Mouse (Mus musculus): ENCODE data around the gene Glrx5. TPM values are rescaled to one million over a fixed set of nuclear protein-coding genes. Genes with fewer than 3 reads are reported as not detected.

Glrx5 gene
- polyA plus RNA-seq (2015; fragmentation: Nextera tagmentation; extraction: Ambion mirVana): 121 and 150 TPM in 2 replicates

DNA sequence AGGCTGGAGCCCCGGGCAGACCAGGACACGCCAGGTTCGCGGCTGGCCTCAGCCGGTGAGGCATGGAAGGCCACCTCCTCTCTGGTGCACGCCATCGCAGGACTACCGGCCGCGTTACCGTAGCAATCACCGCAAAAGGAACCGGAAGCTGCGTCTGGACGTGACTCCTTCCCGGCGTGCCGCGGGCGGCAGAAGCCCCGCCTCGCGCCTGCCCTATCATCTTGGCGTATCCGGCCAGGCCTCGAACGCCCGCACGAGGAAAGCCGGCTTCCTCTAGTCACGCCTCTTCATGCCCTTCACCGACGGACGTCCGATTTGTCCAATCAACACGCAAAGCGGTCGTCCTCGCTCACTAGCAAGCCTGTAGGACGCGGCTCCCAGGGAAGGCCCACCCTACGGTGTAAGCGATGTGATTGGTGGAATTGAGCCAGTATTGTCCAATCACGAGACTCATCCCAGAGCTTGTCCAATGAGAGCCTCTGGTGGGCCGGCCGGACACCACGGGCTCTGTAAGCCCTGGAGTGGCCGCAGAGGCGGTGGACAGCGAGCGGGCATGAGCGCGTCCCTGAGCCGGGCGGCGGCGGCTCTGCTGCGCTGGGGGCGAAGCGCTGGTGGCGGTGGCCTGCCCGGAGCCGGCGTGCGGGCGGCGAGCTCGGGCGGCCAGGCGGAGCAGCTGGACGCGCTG is at the start of gene Glrx5:
Glrx5 (plus strand) TSS at position 542 of the 685 bp plus-strand sequence.
- no peaks in the 10 kb centered on the region for H3K36me3 ChIP-seq (ENCODE audit: control insufficient read depth, insufficient read depth, low read length)
- H3K4me3 ChIP-seq (replicated peaks; ENCODE audit: low read length): peak within 1 kb of the TSS; percentile 94
- WGBS: under 1% methylated on average over 72 of the region's 72 CpGs
- peak within 1 kb of the TSS; percentile 74; the same call in 1 of the 2 replicates for H3K27ac ChIP-seq (ENCODE audit: low read length)
- H3K4me2 ChIP-seq (ENCODE audit: low read depth, low read length): peak within 1 kb of the TSS; percentile 93
- H3K9me3 ChIP-seq (replicated peaks; ENCODE audit: control insufficient read depth, low read length): no peaks in the 10 kb centered on the region
- no peaks in the 10 kb centered on the region for H3K27me3 ChIP-seq (ENCODE audit: control insufficient read depth, insufficient read depth, low read length)
- H3K9ac ChIP-seq (ENCODE audit: low read length): peak within 1 kb of the TSS; percentile 89
- peaks cover 31% of the 10 kb centered on the region for H3K4me1 ChIP-seq (ENCODE audit: control insufficient read depth, insufficient read depth, low read length)
- peak; percentile 99 for ATAC-seq (ENCODE audit: insufficient read depth, low FRiP score)

DNA sequence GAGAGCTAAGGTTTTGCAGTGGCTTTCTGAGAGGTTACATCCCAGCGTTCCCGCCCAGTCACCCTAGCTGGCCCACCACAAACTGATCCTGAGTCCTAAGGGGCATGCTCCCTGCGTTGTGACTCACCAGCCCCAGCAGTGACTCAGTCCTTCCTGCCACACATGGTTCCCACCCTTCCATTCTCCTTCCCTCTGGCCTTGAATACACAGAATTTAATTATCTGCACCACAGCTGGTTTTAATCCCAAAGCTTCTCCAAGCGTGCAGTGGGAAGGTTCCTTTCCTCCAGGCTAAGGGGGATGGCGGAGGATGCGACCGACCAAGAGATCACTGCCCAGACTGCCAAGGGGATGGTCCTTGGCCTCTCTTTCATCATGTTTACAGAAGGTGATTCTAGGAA is 49.0 kb upstream of the Glrx5 start:
- Histone ChIP-seq H3K4me1 (ENCODE audit: control insufficient read depth, insufficient read depth, low read length) (peaks cover 6% of the 10 kb centered on the region), H3K4me3 (replicated peaks; ENCODE audit: low read length) (no peak overlapping the region), H3K4me2 (ENCODE audit: low read depth, low read length) (no peak overlapping the region), H3K27me3 (ENCODE audit: control insufficient read depth, insufficient read depth, low read length) (no peaks in the 10 kb centered on the region), H3K27ac (ENCODE audit: low read length) (no peak overlapping the region), H3K9ac (ENCODE audit: low read length) (no peak overlapping the region), H3K9me3 (replicated peaks; ENCODE audit: control insufficient read depth, low read length) (no peaks in the 10 kb centered on the region), H3K36me3 (ENCODE audit: control insufficient read depth, insufficient read depth, low read length) (no peaks in the 10 kb centered on the region)
- ATAC-seq (ENCODE audit: insufficient read depth, low FRiP score): peak; percentile 58; the same call in 1 of the 2 replicates
- 44% methylated on average over 7 of the region's 7 CpGs for WGBS

DNA sequence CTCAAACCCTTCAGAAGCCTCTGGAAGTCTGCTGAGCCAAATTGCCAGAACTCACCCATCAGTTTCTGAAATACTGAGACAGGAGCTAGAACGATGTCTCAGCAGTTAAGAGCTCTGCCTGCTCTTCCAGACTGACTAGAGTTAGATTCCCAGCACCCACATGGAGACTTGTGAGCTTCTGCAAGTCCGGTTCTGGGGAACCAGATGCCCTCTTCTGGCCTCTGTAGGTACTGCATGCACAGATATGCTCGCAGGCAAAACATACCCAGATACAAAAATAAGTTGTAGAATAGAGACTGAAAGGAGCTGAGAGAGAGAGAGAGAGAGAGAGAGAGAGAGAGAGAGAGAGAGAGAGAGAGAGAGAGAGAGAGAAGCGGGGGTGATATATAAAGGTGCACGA is 47.4 kb upstream of the Glrx5 start:
- H3K27me3 ChIP-seq (ENCODE audit: control insufficient read depth, insufficient read depth, low read length): no peaks in the 10 kb centered on the region
- no peaks in the 10 kb centered on the region for H3K36me3 ChIP-seq (ENCODE audit: control insufficient read depth, insufficient read depth, low read length)
- H3K27ac ChIP-seq (ENCODE audit: low read length): no peak overlapping the region
- H3K4me2 ChIP-seq (ENCODE audit: low read depth, low read length): no peak overlapping the region
- no peaks in the 10 kb centered on the region; the same call in 1 of the 2 replicates for H3K4me1 ChIP-seq (ENCODE audit: control insufficient read depth, insufficient read depth, low read length)
- H3K9ac ChIP-seq (ENCODE audit: low read length): no peak overlapping the region
- 78% methylated on average over 5 of the region's 5 CpGs for WGBS
- no peaks in the 10 kb centered on the region for H3K9me3 ChIP-seq (replicated peaks; ENCODE audit: control insufficient read depth, low read length)
- no peak overlapping the region for H3K4me3 ChIP-seq (replicated peaks; ENCODE audit: low read length)
- ATAC-seq (ENCODE audit: insufficient read depth, low FRiP score): no peak

DNA sequence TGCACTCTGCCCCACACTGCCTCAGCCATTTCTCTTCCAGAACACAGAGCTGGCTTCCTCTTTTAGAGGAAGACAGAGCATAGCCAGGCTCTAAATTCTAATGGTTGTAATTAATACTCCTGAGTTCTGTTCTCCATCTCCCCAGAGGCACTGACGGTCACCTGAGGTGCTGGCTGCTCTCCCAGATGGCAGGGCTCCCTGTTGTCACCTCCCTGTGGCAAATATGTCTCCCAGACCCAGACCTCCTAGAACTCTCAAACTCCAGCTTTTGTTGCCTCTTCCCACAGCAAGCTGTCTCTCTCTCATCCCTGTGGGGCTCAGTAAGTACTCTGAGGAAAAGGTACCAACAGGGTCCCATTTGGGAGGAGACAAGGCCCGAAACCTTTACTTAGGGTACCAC is 46.5 kb upstream of the Glrx5 start:
- H3K4me2 ChIP-seq (ENCODE audit: low read depth, low read length): no peak overlapping the region
- H3K27ac ChIP-seq (ENCODE audit: low read length): no peak overlapping the region
- ATAC-seq (ENCODE audit: insufficient read depth, low FRiP score): no peak
- no peaks in the 10 kb centered on the region; the same call in 1 of the 2 replicates for H3K4me1 ChIP-seq (ENCODE audit: control insufficient read depth, insufficient read depth, low read length)
- no peaks in the 10 kb centered on the region for H3K9me3 ChIP-seq (replicated peaks; ENCODE audit: control insufficient read depth, low read length)
- H3K9ac ChIP-seq (ENCODE audit: low read length): no peak overlapping the region
- WGBS: 83% methylated on average over 2 of the region's 2 CpGs
- H3K27me3 ChIP-seq (ENCODE audit: control insufficient read depth, insufficient read depth, low read length): no peaks in the 10 kb centered on the region
- no peaks in the 10 kb centered on the region for H3K36me3 ChIP-seq (ENCODE audit: control insufficient read depth, insufficient read depth, low read length)
- H3K4me3 ChIP-seq (replicated peaks; ENCODE audit: low read length): no peak overlapping the region

DNA sequence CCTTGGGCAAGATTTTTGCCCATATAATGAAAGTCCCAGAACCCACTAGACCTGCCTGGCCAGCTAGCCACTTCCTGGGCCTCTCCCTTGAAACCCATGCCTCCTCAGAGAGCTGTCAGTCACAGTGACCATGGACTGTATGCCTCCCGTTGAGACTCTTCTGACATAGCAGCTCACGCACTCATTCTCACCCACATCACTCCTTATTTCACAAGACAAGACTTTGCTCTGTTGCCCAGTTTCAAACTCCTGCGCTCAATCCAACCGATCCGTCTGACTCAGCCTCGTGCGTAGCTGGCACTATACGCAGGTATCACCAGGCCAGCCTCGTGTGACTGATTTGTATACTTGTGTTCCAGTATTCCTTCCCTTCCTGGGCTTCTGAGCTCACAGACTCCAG is 45.7 kb upstream of the Glrx5 start:
- H3K27me3 ChIP-seq (ENCODE audit: control insufficient read depth, insufficient read depth, low read length): no peaks in the 10 kb centered on the region
- H3K9ac ChIP-seq (ENCODE audit: low read length): no peak overlapping the region
- 88% methylated on average over 9 of the region's 9 CpGs for WGBS
- H3K36me3 ChIP-seq (ENCODE audit: control insufficient read depth, insufficient read depth, low read length): no peaks in the 10 kb centered on the region
- ATAC-seq (ENCODE audit: insufficient read depth, low FRiP score): no peak
- H3K27ac ChIP-seq (ENCODE audit: low read length): no peak overlapping the region
- no peak overlapping the region for H3K4me3 ChIP-seq (replicated peaks; ENCODE audit: low read length)
- H3K9me3 ChIP-seq (replicated peaks; ENCODE audit: control insufficient read depth, low read length): no peaks in the 10 kb centered on the region
- no peaks in the 10 kb centered on the region; the same call in 1 of the 2 replicates for H3K4me1 ChIP-seq (ENCODE audit: control insufficient read depth, insufficient read depth, low read length)
- H3K4me2 ChIP-seq (ENCODE audit: low read depth, low read length): no peak overlapping the region

DNA sequence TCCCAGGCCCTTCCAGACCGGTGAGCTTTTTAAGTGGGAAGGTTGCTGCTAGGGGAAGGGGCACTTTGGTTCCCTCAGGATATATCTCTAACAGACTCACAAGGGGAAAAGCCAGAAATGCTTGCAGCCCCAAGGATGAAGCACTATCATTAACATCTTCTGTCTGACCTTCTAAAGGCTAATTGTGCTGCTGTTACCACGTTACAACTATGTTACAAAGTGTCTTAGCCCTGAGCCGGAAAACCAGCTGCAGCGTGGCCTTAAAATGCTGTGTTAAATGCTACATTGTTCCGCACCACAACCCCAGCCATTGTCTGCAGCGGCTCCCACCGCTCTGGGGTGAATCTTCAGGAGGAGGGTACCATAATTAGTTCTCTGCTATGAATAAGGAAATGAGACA is 44.6 kb upstream of the Glrx5 start:
- H3K4me2 ChIP-seq (ENCODE audit: low read depth, low read length): no peak overlapping the region
- no peak overlapping the region for H3K9ac ChIP-seq (ENCODE audit: low read length)
- no peak overlapping the region for H3K27ac ChIP-seq (ENCODE audit: low read length)
- no peak overlapping the region for H3K4me3 ChIP-seq (replicated peaks; ENCODE audit: low read length)
- no peaks in the 10 kb centered on the region; the same call in 1 of the 2 replicates for H3K4me1 ChIP-seq (ENCODE audit: control insufficient read depth, insufficient read depth, low read length)
- H3K36me3 ChIP-seq (ENCODE audit: control insufficient read depth, insufficient read depth, low read length): no peaks in the 10 kb centered on the region
- WGBS: 85% methylated on average over 7 of the region's 7 CpGs
- H3K27me3 ChIP-seq (ENCODE audit: control insufficient read depth, insufficient read depth, low read length): no peaks in the 10 kb centered on the region
- H3K9me3 ChIP-seq (replicated peaks; ENCODE audit: control insufficient read depth, low read length): no peaks in the 10 kb centered on the region
- ATAC-seq (ENCODE audit: insufficient read depth, low FRiP score): no peak

DNA sequence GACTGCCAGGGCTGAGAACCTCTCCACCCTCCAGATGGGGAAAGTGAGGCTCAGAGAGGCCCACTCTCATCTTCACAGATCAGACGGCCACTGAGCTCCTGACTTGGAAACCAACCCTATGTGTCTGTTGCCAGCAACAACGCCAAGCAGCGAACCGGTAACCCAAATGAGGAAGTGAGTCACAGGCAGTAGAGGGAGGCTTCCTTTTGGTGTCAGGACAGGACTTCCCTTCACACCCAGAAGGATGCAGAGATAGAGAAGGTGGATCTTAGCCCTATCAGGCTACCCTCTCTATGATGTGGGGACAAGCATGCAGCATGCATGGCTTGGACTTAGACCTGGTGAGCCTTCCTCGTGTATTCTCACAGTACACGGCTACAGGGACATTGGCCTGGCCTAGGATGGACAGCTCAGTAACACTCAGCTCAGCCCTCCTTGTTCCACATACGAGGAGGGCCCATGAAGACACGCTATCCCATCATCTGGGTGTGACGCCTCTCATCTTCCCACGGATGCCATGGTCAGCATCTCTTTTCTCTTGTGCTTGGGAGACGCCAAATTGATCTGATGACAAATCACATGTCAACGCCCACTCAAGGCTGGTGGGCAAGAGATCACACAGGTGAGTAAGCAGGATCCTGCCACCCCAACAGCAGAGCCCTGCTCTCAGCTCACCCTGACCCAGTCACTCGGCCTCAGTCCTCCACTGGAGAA is 41.6 kb upstream of the Glrx5 start:
- H3K9me3 ChIP-seq (replicated peaks; ENCODE audit: control insufficient read depth, low read length): no peaks in the 10 kb centered on the region
- H3K27ac ChIP-seq (ENCODE audit: low read length): no peak overlapping the region
- H3K4me3 ChIP-seq (replicated peaks; ENCODE audit: low read length): no peak overlapping the region
- H3K9ac ChIP-seq (ENCODE audit: low read length): no peak overlapping the region
- H3K27me3 ChIP-seq (ENCODE audit: control insufficient read depth, insufficient read depth, low read length): no peaks in the 10 kb centered on the region
- ATAC-seq (ENCODE audit: insufficient read depth, low FRiP score): no peak
- H3K36me3 ChIP-seq (ENCODE audit: control insufficient read depth, insufficient read depth, low read length): no peaks in the 10 kb centered on the region
- no peaks in the 10 kb centered on the region for H3K4me1 ChIP-seq (ENCODE audit: control insufficient read depth, insufficient read depth, low read length)
- WGBS: 82% methylated on average over 13 of the region's 13 CpGs
- no peak overlapping the region for H3K4me2 ChIP-seq (ENCODE audit: low read depth, low read length)

DNA sequence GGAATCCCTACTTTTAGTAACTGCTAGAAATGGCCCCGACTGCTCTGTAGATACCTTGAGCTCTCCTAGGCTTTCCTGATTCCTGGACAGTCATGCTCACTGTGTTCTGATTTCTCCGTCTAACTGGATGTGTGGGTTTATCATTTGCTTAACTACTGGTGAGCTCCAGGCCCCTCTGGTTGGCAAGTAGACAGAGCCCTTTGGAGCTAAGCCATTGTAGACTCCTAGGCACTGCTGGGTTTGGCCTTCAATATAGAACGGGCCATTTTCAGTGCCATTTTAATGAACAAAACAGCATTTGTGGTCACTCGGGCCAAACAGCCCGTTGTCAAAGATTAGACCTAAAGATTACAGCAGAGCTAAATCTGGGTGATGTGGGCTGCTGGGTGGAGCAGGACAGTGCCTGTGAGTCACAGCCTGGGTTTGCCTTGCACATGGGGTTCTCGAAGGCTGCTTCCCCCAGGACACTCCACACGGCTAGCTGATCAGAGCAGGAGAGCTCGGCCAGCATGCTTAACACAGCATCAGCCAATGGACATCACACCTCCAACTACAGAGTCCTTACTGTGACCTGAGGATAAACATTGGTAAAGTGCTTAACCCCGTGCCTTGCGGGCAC is 40.3 kb upstream of the Glrx5 start:
- H3K9ac ChIP-seq (ENCODE audit: low read length): no peak overlapping the region
- H3K27me3 ChIP-seq (ENCODE audit: control insufficient read depth, insufficient read depth, low read length): no peaks in the 10 kb centered on the region
- H3K4me2 ChIP-seq (ENCODE audit: low read depth, low read length): no peak overlapping the region
- no peaks in the 10 kb centered on the region for H3K9me3 ChIP-seq (replicated peaks; ENCODE audit: control insufficient read depth, low read length)
- no peaks in the 10 kb centered on the region for H3K36me3 ChIP-seq (ENCODE audit: control insufficient read depth, insufficient read depth, low read length)
- no peak overlapping the region for H3K4me3 ChIP-seq (replicated peaks; ENCODE audit: low read length)
- WGBS: 77% methylated on average over 10 of the region's 10 CpGs
- no peak for ATAC-seq (ENCODE audit: insufficient read depth, low FRiP score)
- H3K27ac ChIP-seq (ENCODE audit: low read length): no peak overlapping the region
- no peaks in the 10 kb centered on the region for H3K4me1 ChIP-seq (ENCODE audit: control insufficient read depth, insufficient read depth, low read length)

DNA sequence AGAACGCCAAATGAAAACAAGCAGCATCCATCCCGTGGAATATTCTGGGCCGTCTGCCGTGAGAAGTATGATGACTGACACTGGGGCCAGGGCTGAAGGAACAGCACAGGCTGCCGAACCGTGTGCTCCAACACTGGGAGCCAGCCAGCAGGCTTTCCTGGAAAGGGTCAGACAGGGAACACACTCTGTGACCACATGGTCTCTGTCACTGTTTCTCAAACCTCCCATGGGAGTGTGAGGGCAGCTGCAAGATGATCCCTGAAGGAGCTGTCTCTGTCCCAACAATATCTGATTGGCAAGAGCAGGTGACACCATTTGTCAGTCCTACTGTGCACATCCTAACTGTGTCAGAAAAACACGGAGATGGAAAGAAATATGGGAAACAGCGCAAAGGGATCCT is 39.6 kb upstream of the Glrx5 start:
- Histone ChIP-seq H3K36me3 (ENCODE audit: control insufficient read depth, insufficient read depth, low read length) (no peaks in the 10 kb centered on the region), H3K27ac (ENCODE audit: low read length) (no peak overlapping the region), H3K4me1 (ENCODE audit: control insufficient read depth, insufficient read depth, low read length) (no peaks in the 10 kb centered on the region), H3K9ac (ENCODE audit: low read length) (no peak overlapping the region), H3K4me3 (replicated peaks; ENCODE audit: low read length) (no peak overlapping the region), H3K27me3 (ENCODE audit: control insufficient read depth, insufficient read depth, low read length) (no peaks in the 10 kb centered on the region), H3K4me2 (ENCODE audit: low read depth, low read length) (no peak overlapping the region), H3K9me3 (replicated peaks; ENCODE audit: control insufficient read depth, low read length) (no peaks in the 10 kb centered on the region)
- WGBS: 68% methylated on average over 8 of the region's 8 CpGs
- no peak for ATAC-seq (ENCODE audit: insufficient read depth, low FRiP score)
